Mouse (Mus musculus): ENCODE measurements around the gene Zfp182. TPM values are rescaled to one million over a fixed set of nuclear protein-coding genes. Genes with fewer than 3 reads are reported as not detected.

Zfp182 gene
- total RNA-seq (2021), result 1 to 10 TPM; 5.4 to 5.9 TPM
- long read RNA-seq, experiment 1, result 0 reads
- long read RNA-seq, experiment 2, partial matches to known transcripts, result 0 of 3 reads
- long read RNA-seq, experiment 2, other reads (novel, unspliced or antisense), result 3 of 3 reads

- DNase-seq (ENCODE audit: low spot score in 2 of 2), result peak; percentile 57 to 66
Observed at GRCm38 (mm10) chrX:21061866-21062543, at the start of gene Zfp182. Gene Zfp182, minus strand, starts transcription at chrX:21062316.

- peak in 1 of 2 experiments; percentile 3 for DNase-seq (ENCODE audit: low spot score in 2 of 2)
Observed at GRCm38 (mm10) chrX:21089867-21090239, 27.7 kb upstream of the Zfp182 start.

GRCm38 (mm10) chrX:21088983-21089866 lies 27.1 kb upstream of the Zfp182 start, which contains the start of gene Zfp300:
Gene Zfp300, minus strand, starts transcription at chrX:21089527.
- peak; percentile 43 for DNase-seq (ENCODE audit: low spot score in 2 of 2)

- DNase-seq (ENCODE audit: low spot score in 2 of 2), result no peak
Observed at GRCm38 (mm10) chrX:21088645-21088982, 26.5 kb upstream of the Zfp182 start.

GRCm38 (mm10) chrX:21068106-21068505 lies 6.0 kb upstream of the Zfp182 start, which contains the start of gene Spaca5:
Gene Spaca5, plus strand, starts transcription at chrX:21068406.
- DNase-seq (ENCODE audit: low spot score in 2 of 2), result no peak

- no peak for DNase-seq (ENCODE audit: low spot score in 2 of 2)
Observed at GRCm38 (mm10) chrX:21062544-21062890, 401 bp upstream of the Zfp182 start.

GRCm38 (mm10) chrX:21061460-21061859 lies 656 bp downstream of the Zfp182 start:
- DNase-seq (ENCODE audit: low spot score in 2 of 2), result no peak

GRCm38 (mm10) chrX:20980901-20981300 lies 81.2 kb downstream of the Zfp182 start:
- DNase-seq (ENCODE audit: low spot score in 2 of 2), result no peak

Other genes with a start within 250 kb of the Zfp182 start
- gene Timp1, start 192.2 kb downstream of the Zfp182 start, total RNA-seq (2021), result 10 to 100 TPM; 20.9 to 32.1 TPM
- 10 to 100 TPM in 1 of 2 experiments, 1 to 10 TPM in 1; 7.5 to 10.6 TPM for gene Syn1, start 141.3 kb downstream of the Zfp182 start, total RNA-seq (2021)
- 10 to 100 TPM in 1 of 2 experiments, 1 to 10 TPM in 1; 9.6 to 16.8 TPM for gene Cfp, start 130.8 kb downstream of the Zfp182 start, total RNA-seq (2021)
- 10 to 100 TPM; 13.2 to 15.9 TPM for gene Elk1, start 111.7 kb downstream of the Zfp182 start, total RNA-seq (2021)
- gene Uxt, start 100.3 kb downstream of the Zfp182 start, total RNA-seq (2021), result 10 to 100 TPM; 40.2 to 41.8 TPM
- not detected for gene Spaca5, start 6.1 kb upstream of the Zfp182 start, total RNA-seq (2021)
- gene Zfp300, start 27.2 kb upstream of the Zfp182 start, total RNA-seq (2021), result 1 to 10 TPM in 1 of 2 experiments, under 1 TPM in 1; 0.99 to 1.3 TPM
- not detected for gene Ssxa1, start 53.5 kb upstream of the Zfp182 start, total RNA-seq (2021)
- not detected for gene Gm21876, start 113.3 kb upstream of the Zfp182 start, total RNA-seq (2021)